Mouse (Mus musculus): Measurements from ENCODE around the gene Gif.

DNA sequence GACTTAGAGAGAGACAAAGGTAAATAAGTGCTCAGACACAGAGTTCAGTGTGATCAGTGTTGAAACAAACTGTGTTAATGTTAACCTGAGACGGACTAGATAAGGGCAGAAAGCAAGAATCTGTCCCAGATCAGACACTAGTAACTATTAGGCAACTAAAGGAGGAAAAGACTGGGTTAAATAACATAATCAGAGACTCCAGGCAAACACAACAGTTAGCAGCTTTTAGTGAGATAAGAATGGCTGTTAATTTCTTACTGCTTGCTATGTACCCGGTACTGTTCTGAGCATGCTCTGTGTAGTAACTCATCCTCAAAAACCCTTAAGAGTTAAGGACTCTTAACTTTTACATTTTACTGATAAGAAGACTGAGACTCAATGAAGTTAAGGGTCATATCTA is 21.4 kb upstream of the Gif start:
- TF ChIP-seq CTCF (IDR thresholded peaks at IDR 0.05): no peak
- no peak for TF ChIP-seq EP300 (IDR thresholded peaks at IDR 0.05)
